Comparison of ENCODE assay signal across 16 mouse cellular contexts in genomic region chr6:122635315-122635714, GRCm38 (mm10). TPM values are rescaled to one million over a fixed set of nuclear protein-coding genes. Genes with fewer than 3 reads are reported as not detected.
DNase-seq lines count a peak whose midpoint lies in the region; ATAC-seq lines count a peak whose summit lies in the region.
"Had no signal": no experiment of that assay in that cellular context is flagged by ENCODE, and none has a peak within 500 bp of the region (broad histone marks: within the 10 kb centered on the region; RNA-seq: fewer than 3 reads in every experiment).

No protein-coding gene starts in this region.

- H3K9me3 ChIP-seq in hindbrain, embryonic 16.5 days (ENCODE audit: control insufficient read depth, low read length), result no peaks in the 10 kb centered on the region
- H3K9me3 ChIP-seq: liver, embryonic 13.5 days; midbrain, embryonic 12.5 days; neural tube, embryonic 12.5 days had no signal

- no peaks in the 10 kb centered on the region for H3K36me3 ChIP-seq in hindbrain, embryonic 16.5 days (ENCODE audit: control insufficient read depth, insufficient read depth, low read length)
- H3K36me3 ChIP-seq: liver, embryonic 13.5 days; midbrain, embryonic 12.5 days; neural tube, embryonic 12.5 days had no signal

- 86% methylated on average over 7 of the region's 7 CpGs for WGBS in hindbrain, embryonic 16.5 days

- ATAC-seq in hindbrain, embryonic 16.5 days, result no peak
- ATAC-seq in activated CD4-positive, CD25-positive, alpha-beta regulatory T cell, adult 4 months, result no peak
- ATAC-seq: forebrain, postnatal 0 days had no signal

- H3K27me3 ChIP-seq in hindbrain, embryonic 16.5 days (replicated peaks; ENCODE audit: control insufficient read depth, insufficient read depth, low read length), result no peaks in the 10 kb centered on the region
- H3K27me3 ChIP-seq: liver, embryonic 13.5 days; midbrain, embryonic 12.5 days; neural tube, embryonic 12.5 days had no signal

- no peak overlapping the region for H3K9ac ChIP-seq in hindbrain, embryonic 16.5 days (ENCODE audit: low read depth, low read length)
- H3K9ac ChIP-seq: forebrain, postnatal 0 days; liver, embryonic 13.5 days; midbrain, embryonic 12.5 days; neural tube, embryonic 12.5 days had no signal

- H3K27ac ChIP-seq in hindbrain, embryonic 16.5 days (ENCODE audit: low read depth, low read length), result no peak overlapping the region
- H3K27ac ChIP-seq: liver, embryonic 13.5 days; midbrain, embryonic 12.5 days; neural tube, embryonic 12.5 days had no signal

- no peak overlapping the region for H3K4me2 ChIP-seq in hindbrain, embryonic 16.5 days (ENCODE audit: low read length)
- H3K4me2 ChIP-seq: liver, embryonic 13.5 days; midbrain, embryonic 12.5 days; neural tube, embryonic 12.5 days had no signal

- no peak overlapping the region for H3K4me3 ChIP-seq in hindbrain, embryonic 16.5 days (ENCODE audit: low read length)
- H3K4me3 ChIP-seq: liver, embryonic 13.5 days; midbrain, embryonic 12.5 days; neural tube, embryonic 12.5 days had no signal

- intact Hi-C loops in heart, postnatal 10 days (cut with DNase I), result no loop called here

- H3K4me1 ChIP-seq in hindbrain, embryonic 16.5 days (ENCODE audit: control insufficient read depth, insufficient read depth, low read depth, low read length), result no peaks in the 10 kb centered on the region
- H3K4me1 ChIP-seq: liver, embryonic 13.5 days; midbrain, embryonic 12.5 days; neural tube, embryonic 12.5 days had no signal

- DNase-seq in heart, adult 8-10 months (ENCODE audit: low spot score), result peak; percentile 17
- DNase-seq in heart, postnatal 10 days, result no peak
- peak; percentile 81 for DNase-seq in 3T3-L1 (ENCODE audit: low read depth, low spot score)
- peak; percentile 84 for DNase-seq in adipocyte (ENCODE audit: low spot score)
- DNase-seq in lung, postnatal 36 days, result peak; percentile 69
- no peak for DNase-seq in c-Kit-positive CD71-positive TER-119-positive erythroid progenitor cells, embryonic 14.5 days (ENCODE audit: low spot score)
- DNase-seq: cerebellum, postnatal 25 days; forebrain, postnatal 0 days; gastrocnemius, postnatal 36 days; liver, embryonic 13.5 days had no signal

RNA-seq across cellular contexts. Expression of gene Dppa3, which starts 9.1 kb away (rescaled TPM):
- total RNA-seq in heart, adult 8-10 months (2022), result not detected
- total RNA-seq in heart, postnatal 10 days (2021), result not detected
- not detected in 2 replicates for polyA plus RNA-seq in hindbrain, embryonic 16.5 days (2015; fragmentation: Nextera tagmentation; extraction: Ambion mirVana)
- not detected for polyA plus RNA-seq in activated CD4-positive, CD25-positive, alpha-beta regulatory T cell, adult 4 months (2017; shearing (Covaris generic))
- total RNA-seq: forebrain, postnatal 0 days; gastrocnemius, postnatal 36 days; left cerebral cortex, postnatal 10 days had no signal
- polyA plus RNA-seq: embryonic facial prominence, embryonic 14.5 days; forebrain, postnatal 0 days; liver, embryonic 13.5 days; midbrain, embryonic 12.5 days; neural tube, embryonic 12.5 days had no signal

RNA-seq across cellular contexts. Expression of gene Gdf3, which starts 25.4 kb away (rescaled TPM):
- total RNA-seq in heart, adult 8-10 months (2022), result not detected
- not detected for total RNA-seq in heart, postnatal 10 days (2021)
- polyA plus RNA-seq in hindbrain, embryonic 16.5 days (2015; fragmentation: Nextera tagmentation; extraction: Ambion mirVana), result 0.06 TPM in 1 of 2 replicates, not detected in the other
- under 1 TPM; 0.20 to 0.37 TPM for polyA plus RNA-seq in activated CD4-positive, CD25-positive, alpha-beta regulatory T cell, adult 4 months (2017; shearing (Covaris generic))
- total RNA-seq: forebrain, postnatal 0 days; gastrocnemius, postnatal 36 days; left cerebral cortex, postnatal 10 days had no signal
- polyA plus RNA-seq: embryonic facial prominence, embryonic 14.5 days; forebrain, postnatal 0 days; midbrain, embryonic 12.5 days; neural tube, embryonic 12.5 days had no signal

RNA-seq across cellular contexts. Expression of gene Apobec1, which starts 33.1 kb away (rescaled TPM):
- total RNA-seq in heart, adult 8-10 months (2022), result 1 to 10 TPM; 1.7 to 5.5 (median 4.9) TPM
- 1 to 10 TPM; 6.4 to 6.9 TPM for total RNA-seq in heart, postnatal 10 days (2021)
- 1.3 and 2.8 TPM in 2 replicates for polyA plus RNA-seq in hindbrain, embryonic 16.5 days (2015; fragmentation: Nextera tagmentation; extraction: Ambion mirVana)
- 10 to 100 TPM; 24.5 to 28.7 TPM for polyA plus RNA-seq in activated CD4-positive, CD25-positive, alpha-beta regulatory T cell, adult 4 months (2017; shearing (Covaris generic))

Comparison
In these comparisons a context has a peak if more than half of its experiments do, and no peak if none do; other contexts are left out.
1. DNase-seq: peak in heart, adult 8-10 months (single experiment), 3T3-L1 (single experiment), adipocyte (single experiment) and lung, postnatal 36 days (single experiment); none in heart, postnatal 10 days (0 of 2) and c-Kit-positive CD71-positive TER-119-positive erythroid progenitor cells, embryonic 14.5 days (single experiment).